Mouse (Mus musculus) cerebellum, adult 11 months (tissue): ENCODE results near the gene Tubal3.
"Not testable (repeated sequence)": the region's sequence is repeated elsewhere in the genome, so short reads cannot be mapped to it uniquely, and the experiment has no call there.

Experiments
- DNase-seq: peaks from one replicate; pipeline ENCODE4 v3.0.0; 2022

Tubal3 gene

DNA sequence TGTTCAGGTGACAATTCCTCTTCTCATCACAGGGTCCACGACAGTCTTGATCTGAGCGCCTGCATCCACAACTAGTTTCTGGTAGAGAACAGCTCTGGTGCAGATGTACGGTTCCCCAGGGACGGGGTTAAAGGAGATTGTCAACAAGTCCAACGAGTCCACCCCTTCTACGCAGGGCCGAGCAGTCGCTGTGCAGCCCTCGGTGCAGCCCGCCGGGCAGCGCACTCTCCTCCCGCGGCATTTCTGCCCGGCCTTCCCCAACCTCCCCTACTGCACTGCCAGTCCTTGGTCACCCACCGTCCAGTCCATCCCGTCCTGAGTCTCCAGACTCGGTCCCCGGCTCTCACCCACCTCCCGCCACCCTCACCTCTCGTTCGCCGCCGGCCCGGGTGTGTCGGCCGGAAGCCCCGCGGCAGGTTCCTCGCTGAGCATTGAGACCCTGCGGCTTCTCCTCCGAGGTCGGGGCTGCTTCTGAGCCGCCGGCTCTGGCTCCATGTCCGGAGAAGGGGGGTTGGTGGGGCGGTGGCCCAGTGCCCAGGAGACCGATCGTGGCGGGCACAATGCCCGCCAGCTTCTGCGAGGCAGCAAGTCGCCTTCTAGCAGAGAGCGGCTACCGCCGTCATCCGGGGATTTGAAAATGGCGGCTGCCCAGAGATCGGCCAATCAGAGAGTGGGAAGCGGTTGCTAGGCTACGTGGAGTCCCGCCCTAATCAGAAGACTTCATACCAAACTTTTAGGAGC lies at the start of gene Tubal3, which contains the start of gene Net1:
Gene Tubal3, plus strand, starts transcription at position 704 of the 741 bp plus-strand sequence.
Gene Net1, minus strand, starts transcription at position 650 of the 741 bp plus-strand sequence.
- peak; percentile 76 for DNase-seq

DNA sequence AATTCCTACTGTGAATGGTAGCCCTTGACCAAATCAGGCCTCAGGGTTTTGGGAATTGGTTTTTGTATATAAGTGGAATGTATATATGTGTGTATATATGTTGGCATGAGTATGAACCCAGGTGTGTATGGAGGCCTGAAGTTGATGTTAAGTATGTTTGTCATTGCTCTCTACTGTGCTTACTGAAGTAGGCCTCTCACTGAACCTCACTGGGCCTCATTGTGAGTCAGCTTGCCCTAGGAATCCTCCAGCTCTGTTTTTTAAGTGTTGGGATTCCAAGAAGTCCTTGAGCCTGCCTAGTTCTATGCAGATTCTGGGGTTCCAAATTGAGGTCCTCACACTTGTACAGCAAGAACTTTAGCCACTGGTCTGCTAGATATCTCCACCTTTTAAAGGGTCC lies 48.2 kb upstream of the Tubal3 start:
- no peak for DNase-seq

GRCm38 (mm10) chr13:3872832-3873231 lies 45.2 kb upstream of the Tubal3 start:
- no peak for DNase-seq

DNA sequence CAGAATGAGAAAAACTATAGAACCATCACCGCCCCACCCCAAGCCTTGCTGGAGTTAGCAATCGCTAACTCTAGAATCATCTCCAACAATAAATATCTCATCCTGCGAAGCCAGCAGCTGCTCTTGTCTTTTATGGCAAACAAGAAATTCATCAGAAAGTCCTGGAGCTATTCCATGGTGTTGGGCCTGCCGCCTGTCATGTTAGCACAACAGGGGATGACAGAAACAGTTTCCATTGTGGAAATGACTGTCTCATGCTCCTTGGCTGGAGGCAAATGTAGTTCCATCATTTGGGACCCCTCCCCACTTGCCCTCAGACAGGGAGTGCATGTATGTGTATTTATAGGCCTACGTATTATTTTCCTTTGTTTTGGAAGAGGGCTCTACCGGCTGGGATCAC lies 41.6 kb upstream of the Tubal3 start:
- no peak for DNase-seq

- DNase-seq: no peak
Measured at GRCm38 (mm10) chr13:3877185-3877584, 40.9 kb upstream of the Tubal3 start.

GRCm38 (mm10) chr13:3877679-3878220 lies 40.3 kb upstream of the Tubal3 start:
- DNase-seq: no peak

GRCm38 (mm10) chr13:3886663-3887062 lies 31.4 kb upstream of the Tubal3 start:
- no peak for DNase-seq

- no peak for DNase-seq
Measured at GRCm38 (mm10) chr13:3889111-3889510, 29.0 kb upstream of the Tubal3 start.

DNA sequence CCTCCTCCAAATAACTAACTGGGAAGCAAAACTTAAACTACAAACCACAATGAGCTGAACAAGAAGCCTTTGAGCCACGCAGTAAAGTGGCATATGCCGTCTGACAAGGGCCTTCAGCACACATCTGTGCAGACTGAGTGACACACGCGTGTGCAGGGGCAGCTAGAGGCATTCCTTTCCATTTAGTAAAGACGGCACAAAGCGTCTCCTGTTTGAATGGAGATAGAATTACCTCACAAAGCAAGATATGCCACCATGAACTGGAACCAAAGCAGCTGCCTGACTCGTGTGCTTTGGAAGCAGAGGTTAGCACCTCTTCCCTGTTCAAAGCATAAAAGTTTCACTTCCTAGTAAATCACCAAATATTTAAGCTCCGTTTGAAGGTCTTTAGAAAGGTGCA lies 28.0 kb upstream of the Tubal3 start:
- no peak for DNase-seq

- no peak for DNase-seq
Measured at GRCm38 (mm10) chr13:3891479-3892087, 26.5 kb upstream of the Tubal3 start.

DNA sequence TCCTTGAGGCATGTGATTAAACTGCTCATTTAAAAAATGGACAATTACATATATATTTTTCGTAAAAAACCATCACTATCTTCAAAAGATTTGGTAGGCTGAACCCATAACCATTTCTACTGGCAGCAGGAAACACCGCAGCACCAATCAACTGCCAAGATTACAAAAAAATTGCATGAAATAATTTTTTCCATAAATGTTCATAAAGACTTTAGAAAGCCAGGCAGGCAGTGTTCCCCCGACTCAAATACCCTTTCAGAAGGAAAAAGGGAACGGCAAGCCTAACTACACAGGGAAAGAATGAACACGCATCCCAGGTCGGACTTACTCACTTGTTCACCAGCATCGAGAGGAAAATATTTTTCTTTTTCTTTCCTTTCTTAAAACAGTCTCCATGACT lies 25.5 kb upstream of the Tubal3 start:
- no peak for DNase-seq

DNA sequence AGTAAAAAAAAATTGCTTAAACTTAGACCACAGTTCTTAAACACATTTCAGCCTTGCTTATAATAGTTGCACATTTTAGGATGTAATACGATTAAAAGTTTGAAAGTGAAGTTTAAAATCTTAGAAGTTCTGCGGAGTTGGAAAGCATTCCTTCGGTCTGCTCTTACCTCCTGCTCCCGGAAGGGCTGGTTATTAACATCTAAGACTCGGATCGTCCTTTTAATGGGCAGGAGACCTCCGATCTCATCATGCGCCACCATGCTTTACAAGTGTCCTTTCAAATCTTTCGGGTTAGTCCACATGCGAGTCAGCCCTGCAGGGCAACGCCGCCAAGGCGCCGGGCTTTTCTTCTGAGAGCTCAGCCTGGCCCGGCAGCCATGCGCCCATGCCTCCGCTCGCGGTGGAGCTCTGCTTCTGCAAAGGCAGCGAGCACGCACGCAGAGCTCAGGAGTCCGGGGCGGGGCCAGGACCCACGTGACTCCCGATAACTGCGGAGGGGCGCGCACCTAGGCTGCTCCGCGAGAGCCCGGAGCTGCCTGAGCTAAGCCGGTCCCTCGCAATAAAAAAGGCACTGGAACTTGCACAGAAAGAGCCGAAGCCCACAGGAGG lies 24.8 kb upstream of the Tubal3 start:
- DNase-seq: peak; percentile 79

GRCm38 (mm10) chr13:3894549-3894948 lies 23.5 kb upstream of the Tubal3 start:
- no peak for DNase-seq

DNA sequence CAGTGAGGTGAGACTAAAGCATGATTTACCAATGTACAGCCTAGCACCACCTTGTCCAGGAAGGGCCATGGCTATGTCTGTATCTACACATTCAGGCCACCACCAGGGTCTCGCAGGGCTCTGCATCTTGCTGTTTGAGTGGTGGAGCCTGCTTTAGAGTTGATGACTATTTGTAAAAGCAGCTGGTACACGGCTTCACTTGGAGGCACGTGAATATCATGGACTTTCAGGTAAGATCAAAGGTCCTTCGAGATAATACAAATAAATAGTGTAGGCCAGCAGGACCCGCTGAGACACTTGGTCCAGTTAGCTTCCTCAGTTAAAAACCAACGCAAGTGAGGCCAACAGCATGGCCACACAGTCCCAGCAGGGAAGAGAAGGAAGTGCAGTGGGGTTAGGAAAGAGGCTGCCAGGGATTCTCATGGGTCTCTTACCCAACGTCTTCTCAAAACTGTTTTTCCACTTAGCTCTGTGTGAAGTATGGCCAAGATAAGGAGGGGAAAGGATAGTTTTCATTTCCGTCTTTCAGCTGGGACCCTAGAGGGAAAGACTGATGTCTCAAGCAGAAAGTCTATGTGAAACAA lies 22.6 kb upstream of the Tubal3 start:
- no peak for DNase-seq

- no peak for DNase-seq
Measured at GRCm38 (mm10) chr13:3896032-3896431, 22.0 kb upstream of the Tubal3 start.

DNA sequence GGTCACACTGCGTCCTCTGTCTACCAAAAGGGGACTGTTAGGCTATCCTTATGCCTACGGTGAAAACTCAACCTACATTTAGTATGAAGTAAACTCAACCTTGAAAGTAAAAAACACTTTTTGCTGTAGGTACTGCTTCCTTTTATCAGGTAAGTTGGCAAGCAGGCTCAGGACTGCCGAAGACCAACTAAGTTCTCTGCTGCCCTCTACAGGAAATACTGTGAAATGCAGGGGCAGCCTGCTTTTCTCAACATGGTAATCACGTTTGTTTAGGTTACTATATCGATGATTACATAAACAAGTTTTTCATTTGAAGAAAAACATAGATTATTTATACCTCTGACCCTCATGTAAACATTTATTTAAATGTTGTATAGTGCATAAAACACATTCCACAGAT lies 21.2 kb upstream of the Tubal3 start:
- DNase-seq: peak; percentile 67

- not testable (repeated sequence) for DNase-seq
Measured at GRCm38 (mm10) chr13:3898202-3898601, 19.9 kb upstream of the Tubal3 start.

- no peak for DNase-seq
Measured at GRCm38 (mm10) chr13:3899301-3899700, 18.8 kb upstream of the Tubal3 start.

- DNase-seq: no peak
Measured at GRCm38 (mm10) chr13:3907151-3907696, 10.8 kb upstream of the Tubal3 start.

DNA sequence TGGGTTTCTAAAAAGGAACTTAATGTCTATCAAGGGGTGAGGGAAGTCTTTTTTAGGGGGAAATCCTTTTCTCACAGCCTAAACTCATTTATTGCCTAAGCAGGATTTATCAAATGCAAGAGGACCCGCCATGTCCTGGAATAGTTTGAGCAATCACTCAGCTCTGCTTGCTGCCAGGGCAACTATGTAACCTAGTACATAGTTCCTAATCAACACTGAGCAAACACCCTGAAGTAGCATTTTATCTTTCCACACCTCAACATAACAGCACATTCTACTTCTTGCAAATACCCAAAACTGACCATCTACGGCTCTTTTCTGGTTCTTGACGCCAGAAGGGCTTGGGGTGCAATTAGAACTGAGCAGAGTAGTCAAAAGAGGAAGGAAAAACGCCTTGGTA lies 9.8 kb upstream of the Tubal3 start:
- no peak for DNase-seq

GRCm38 (mm10) chr13:3910356-3910755 lies 7.7 kb upstream of the Tubal3 start:
- no peak for DNase-seq

DNA sequence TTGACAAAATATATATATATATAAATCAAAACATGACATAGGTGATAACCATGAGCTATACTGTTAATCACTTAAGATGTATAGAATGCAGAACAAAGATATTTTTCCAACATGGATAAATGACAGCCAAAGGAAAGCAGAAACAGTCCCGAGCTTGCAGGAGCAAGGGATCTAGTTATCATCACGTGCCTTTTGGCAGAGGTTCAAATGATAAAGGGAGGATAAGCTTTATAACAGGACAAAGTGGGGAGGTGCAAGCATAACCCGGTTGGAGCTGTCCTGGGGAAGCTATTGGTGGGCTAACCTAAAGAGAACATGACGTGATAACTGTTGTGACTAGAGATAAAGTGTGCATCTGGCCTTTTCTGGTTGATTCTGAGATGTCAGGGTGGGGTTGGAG lies 4.6 kb upstream of the Tubal3 start:
- DNase-seq: no peak

DNA sequence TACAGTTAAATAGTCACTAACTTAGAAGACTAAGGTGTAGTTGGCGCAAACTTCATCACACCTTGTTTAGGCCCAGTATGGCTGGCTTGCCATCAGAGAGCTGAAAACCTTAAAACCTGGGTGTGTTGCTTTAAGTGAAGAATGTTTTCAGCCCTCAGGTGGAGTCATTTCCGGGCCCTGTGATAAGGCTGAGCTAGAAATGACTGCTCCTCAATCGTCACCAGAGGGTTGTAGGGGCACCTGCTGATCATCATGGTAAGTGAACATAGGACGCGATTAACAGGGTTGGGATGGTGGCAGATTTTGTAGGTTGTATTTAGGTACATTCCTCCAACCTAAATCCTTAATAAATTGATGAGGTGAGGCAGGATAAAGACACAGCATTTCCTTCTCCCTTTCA lies 6.4 kb downstream of the Tubal3 start:
- DNase-seq: no peak
